Mouse (Mus musculus): ENCODE results near the gene Zfand3.
A peak's percentile ranks its signal among the peaks of the same experiment; 100 is the strongest.

The Zfand3 gene

GRCm38 (mm10) chr17:30111556-30111955 lies 107.0 kb downstream of the Zfand3 start:
- DNase-seq, result no peak

- no peak for DNase-seq
These were observed 107.5 kb downstream of the Zfand3 start for GRCm38 (mm10) chr17:30112080-30112479.

- no peak for DNase-seq
These were observed 108.2 kb downstream of the Zfand3 start for GRCm38 (mm10) chr17:30112555-30113305.

- DNase-seq, result peak; percentile 57 to 76
These were observed 110.2 kb downstream of the Zfand3 start for GRCm38 (mm10) chr17:30114761-30115160.

- DNase-seq, result no peak
These were observed 111.7 kb downstream of the Zfand3 start for GRCm38 (mm10) chr17:30116226-30116625.

- no peak for DNase-seq
These were observed 113.5 kb downstream of the Zfand3 start for GRCm38 (mm10) chr17:30118036-30118435.

GRCm38 (mm10) chr17:30122278-30122677 lies 117.7 kb downstream of the Zfand3 start:
- DNase-seq, result no peak

- DNase-seq, result no peak
These were observed 123.9 kb downstream of the Zfand3 start for GRCm38 (mm10) chr17:30128456-30128855.

- no peak for DNase-seq
These were observed 124.7 kb downstream of the Zfand3 start for GRCm38 (mm10) chr17:30129220-30129619.

GRCm38 (mm10) chr17:30130326-30130725 lies 125.8 kb downstream of the Zfand3 start:
- DNase-seq, result no peak

GRCm38 (mm10) chr17:30133641-30134040 lies 129.1 kb downstream of the Zfand3 start:
- peak in 1 of 2 experiments; percentile 48 for DNase-seq

- no peak for DNase-seq
These were observed 130.6 kb downstream of the Zfand3 start for GRCm38 (mm10) chr17:30134955-30135735.

GRCm38 (mm10) chr17:30135890-30136289 lies 131.4 kb downstream of the Zfand3 start:
- DNase-seq, result no peak

- DNase-seq, result peak in 1 of 2 experiments; percentile 13
These were observed 132.2 kb downstream of the Zfand3 start for GRCm38 (mm10) chr17:30136684-30137083.

- DNase-seq, result no peak
These were observed 132.6 kb downstream of the Zfand3 start for GRCm38 (mm10) chr17:30137115-30137514.

GRCm38 (mm10) chr17:30144114-30144513 lies 139.6 kb downstream of the Zfand3 start:
- DNase-seq, result no peak

- no peak for DNase-seq
These were observed 141.1 kb downstream of the Zfand3 start for GRCm38 (mm10) chr17:30145596-30146149.

GRCm38 (mm10) chr17:30146555-30146954 lies 142.0 kb downstream of the Zfand3 start:
- DNase-seq, result no peak

- no peak for DNase-seq
These were observed 143.4 kb downstream of the Zfand3 start for GRCm38 (mm10) chr17:30147897-30148296.

GRCm38 (mm10) chr17:30148320-30148719 lies 143.8 kb downstream of the Zfand3 start:
- DNase-seq, result no peak

- no peak for DNase-seq
These were observed 145.4 kb downstream of the Zfand3 start for GRCm38 (mm10) chr17:30149911-30150310.

- DNase-seq, result no peak
These were observed 149.6 kb downstream of the Zfand3 start for GRCm38 (mm10) chr17:30154144-30154543.

GRCm38 (mm10) chr17:30154861-30155260 lies 150.3 kb downstream of the Zfand3 start:
- no peak for DNase-seq

Measured in kidney, postnatal 25 days (tissue).